Mouse (Mus musculus) large intestine, adult 2 months (tissue): ENCODE data around the gene Arap1. TPM values are rescaled to one million over a fixed set of nuclear protein-coding genes. Genes with fewer than 3 reads are reported as not detected.

Experiments used
- DNase-seq: peaks from one replicate; pipeline ENCODE4 v3.0.0-alpha.2; 2012; ENCODE audit warnings: low read depth, low spot score
- WGBS: fragments of 180-500 bp; shearing (Covaris S2); methylation state at CpG from one replicate; pipeline ENCODE4 v1.1.7; 2018; 5-methylcytosine and 5-hydroxymethylcytosine counted together
- polyA plus RNA-seq: library from polyadenylated mRNA; depleted of rRNA; stranded (reverse); fragments of >200 nt; gene quantifications from 2 replicates; pipeline ENCODE4 v1.2.3, GENCODE M21; 2012

The Arap1 gene
- polyA plus RNA-seq, 1 experiment: 52.4 TPM

GRCm38 (mm10) chr7:101421529-101421928 lies 73.7 kb downstream of the Arap1 start, which contains the start of gene Pde2a:
Pde2a (plus strand) TSS chr7:101421691.
- WGBS: 18% methylated on average over 6 of the region's 6 CpGs
- no peak for DNase-seq

GRCm38 (mm10) chr7:101422069-101422468 lies 74.2 kb downstream of the Arap1 start:
- no peak for DNase-seq
- 52% methylated on average over 3 of the region's 3 CpGs for WGBS

- 78% methylated on average over 8 of the region's 8 CpGs for WGBS
- no peak for DNase-seq
Measured at GRCm38 (mm10) chr7:101422646-101423045, 74.8 kb downstream of the Arap1 start.

- 70% methylated on average over 6 of the region's 6 CpGs for WGBS
- no peak for DNase-seq
Measured at GRCm38 (mm10) chr7:101423970-101424369, 76.1 kb downstream of the Arap1 start.

- DNase-seq: no peak
Measured at GRCm38 (mm10) chr7:101426692-101427091, 78.8 kb downstream of the Arap1 start.

GRCm38 (mm10) chr7:101427736-101428135 lies 79.9 kb downstream of the Arap1 start:
- no peak for DNase-seq

More at GRCm38 (mm10) chr7:101426692-101427091, 78.8 kb downstream of the Arap1 start:
- 64% methylated on average over 8 of the region's 8 CpGs for WGBS

GRCm38 (mm10) chr7:101435038-101435437 lies 87.2 kb downstream of the Arap1 start:
- DNase-seq: no peak
- 56% methylated on average over 6 of the region's 6 CpGs for WGBS

More at GRCm38 (mm10) chr7:101427736-101428135, 79.9 kb downstream of the Arap1 start:
- WGBS: 18% methylated on average over 2 of the region's 2 CpGs

- 8% methylated on average over 1 of the region's 1 CpGs for WGBS
Measured at GRCm38 (mm10) chr7:101437876-101438275, 90.0 kb downstream of the Arap1 start.

GRCm38 (mm10) chr7:101443093-101443492 lies 95.2 kb downstream of the Arap1 start:
- 68% methylated on average over 10 of the region's 10 CpGs for WGBS
- DNase-seq: no peak

More at GRCm38 (mm10) chr7:101437876-101438275, 90.0 kb downstream of the Arap1 start:
- no peak for DNase-seq

GRCm38 (mm10) chr7:101444211-101444610 lies 96.3 kb downstream of the Arap1 start:
- DNase-seq: no peak
- 78% methylated on average over 4 of the region's 4 CpGs for WGBS

GRCm38 (mm10) chr7:101449855-101450254 lies 102.0 kb downstream of the Arap1 start:
- 25% methylated on average over 3 of the region's 3 CpGs for WGBS
- no peak for DNase-seq

- peak; percentile 27 for DNase-seq
- WGBS: under 1% methylated on average over 66 of the region's 68 CpGs
Measured at GRCm38 (mm10) chr7:101450422-101451401, 102.8 kb downstream of the Arap1 start.

GRCm38 (mm10) chr7:101452669-101453068 lies 104.8 kb downstream of the Arap1 start:
- DNase-seq: no peak
- WGBS: 79% methylated on average over 3 of the region's 3 CpGs

GRCm38 (mm10) chr7:101453296-101453695 lies 105.4 kb downstream of the Arap1 start:
- DNase-seq: no peak
- 64% methylated on average over 3 of the region's 3 CpGs for WGBS

- DNase-seq: no peak
- 19% methylated on average over 8 of the region's 8 CpGs for WGBS
Measured at GRCm38 (mm10) chr7:101453725-101454124, 105.9 kb downstream of the Arap1 start.

- DNase-seq: no peak
Measured at GRCm38 (mm10) chr7:101454479-101454878, 106.6 kb downstream of the Arap1 start.

GRCm38 (mm10) chr7:101455141-101455540 lies 107.3 kb downstream of the Arap1 start:
- no peak for DNase-seq
- WGBS: 79% methylated on average over 6 of the region's 6 CpGs

More at GRCm38 (mm10) chr7:101454479-101454878, 106.6 kb downstream of the Arap1 start:
- 85% methylated on average over 9 of the region's 9 CpGs for WGBS

- no peak for DNase-seq
- WGBS: 84% methylated on average over 4 of the region's 4 CpGs
Measured at GRCm38 (mm10) chr7:101456318-101456717, 108.5 kb downstream of the Arap1 start.

- 85% methylated on average over 5 of the region's 5 CpGs for WGBS
- DNase-seq: no peak
Measured at GRCm38 (mm10) chr7:101456789-101457188, 108.9 kb downstream of the Arap1 start.

- DNase-seq: no peak
- 82% methylated on average over 5 of the region's 5 CpGs for WGBS
Measured at GRCm38 (mm10) chr7:101457283-101457682, 109.4 kb downstream of the Arap1 start.

- no peak for DNase-seq
- WGBS: 40% methylated on average over 8 of the region's 8 CpGs
Measured at GRCm38 (mm10) chr7:101457801-101458200, 109.9 kb downstream of the Arap1 start.
